Mouse (Mus musculus) stomach, embryonic 16.5 days (tissue): ENCODE results near the gene Stmn1. TPM values are rescaled to one million over a fixed set of nuclear protein-coding genes. Genes with fewer than 3 reads are reported as not detected.

Source experiments
- ATAC-seq: fragments of 200-750 bp; cut with Nextera tagmentation; 2 replicates; pipeline ENCODE4 v1.8.0; 2017; ENCODE audit warnings: moderate number of reproducible peaks, moderate TSS enrichment; ENCODE audit not compliant: insufficient read depth, low FRiP score
- H3K27ac ChIP-seq: fragments of 300-500 bp; sonication (generic); 2 replicates; pipeline ENCODE4 v1.5.1; 2014; ENCODE audit warnings: low read length
- H3K27me3 ChIP-seq: fragments of 300-500 bp; sonication (generic); 2 replicates; pipeline ENCODE4 v1.6.1; 2014; ENCODE audit warnings: low read length, control low read depth, mixed read lengths; ENCODE audit not compliant: control insufficient read depth, insufficient read depth
- H3K36me3 ChIP-seq: fragments of 300-500 bp; sonication (generic); 2 replicates; pipeline ENCODE4 v1.6.1; 2014; ENCODE audit warnings: low read length; ENCODE audit not compliant: control insufficient read depth, insufficient read depth
- H3K4me1 ChIP-seq: fragments of 300-500 bp; sonication (generic); 2 replicates; pipeline ENCODE4 v1.6.1; 2014; ENCODE audit warnings: low read length, control low read depth, mixed read lengths; ENCODE audit not compliant: control insufficient read depth, insufficient read depth
- H3K4me2 ChIP-seq: fragments of 300-500 bp; sonication (generic); 2 replicates; pipeline ENCODE4 v1.6.1; 2014; ENCODE audit warnings: low read depth, low read length, mixed read lengths
- H3K4me3 ChIP-seq: fragments of 300-500 bp; sonication (generic); replicated peaks from 2 replicates; pipeline ENCODE4 v1.5.1; 2014; ENCODE audit warnings: mild to moderate bottlenecking, low read length
- H3K9ac ChIP-seq: fragments of 300-500 bp; sonication (generic); 2 replicates; pipeline ENCODE4 v1.6.1; 2014; ENCODE audit warnings: low read length
- H3K9me3 ChIP-seq: fragments of 300-500 bp; sonication (generic); replicated peaks from 2 replicates; pipeline ENCODE4 v1.6.1; 2016; ENCODE audit warnings: low read length, control low read depth; ENCODE audit not compliant: control insufficient read depth
- WGBS: fragments of 180-500 bp; shearing (Covaris S2); extraction: QIAGEN DNeasy Blood & Tissue Kit; methylation state at CpG from one replicate; pipeline ENCODE4 v1.1.7; 2014; 5-methylcytosine and 5-hydroxymethylcytosine counted together
- polyA plus RNA-seq: library from polyadenylated mRNA; unstranded; fragments of >200 nt; fragmentation: Nextera tagmentation; extraction: Ambion mirVana; gene quantifications from 2 replicates; pipeline ENCODE4 v1.2.1, GENCODE M21; 2015

Gene Stmn1
- polyA plus RNA-seq, 1 experiment from 2014 or later, result 1,153 TPM

- H3K36me3 ChIP-seq, result peaks cover 12% of the 10 kb centered on the region
- peak overlapping the region; percentile 94 for H3K4me3 ChIP-seq
- peaks cover 5% of the 10 kb centered on the region for H3K4me1 ChIP-seq
- no peaks in the 10 kb centered on the region for H3K9me3 ChIP-seq
- peak overlapping the region; percentile 98 for H3K4me2 ChIP-seq
- H3K9ac ChIP-seq, result peak overlapping the region; percentile 79
- peak; percentile 3 for ATAC-seq
- H3K27me3 ChIP-seq, result no peaks in the 10 kb centered on the region
- peak overlapping the region; percentile 54; the same call in 1 of the 2 replicates for H3K27ac ChIP-seq
- WGBS, result under 1% methylated on average over 31 of the region's 31 CpGs
Measured at GRCm38 (mm10) chr4:134467435-134468214, 495 bp upstream of the Stmn1 start.

GRCm38 (mm10) chr4:134468578-134469266 is 602 bp downstream of the Stmn1 start:
- WGBS, result under 1% methylated on average over 67 of the region's 68 CpGs
- no peaks in the 10 kb centered on the region for H3K27me3 ChIP-seq
- peaks cover 5% of the 10 kb centered on the region for H3K4me1 ChIP-seq
- no peaks in the 10 kb centered on the region for H3K9me3 ChIP-seq
- H3K36me3 ChIP-seq, result peaks cover 13% of the 10 kb centered on the region
- peak; percentile 90 for ATAC-seq
- peak overlapping the region; percentile 93 for H3K27ac ChIP-seq
- peak overlapping the region; percentile 92 for H3K9ac ChIP-seq
- peak overlapping the region; percentile 94 for H3K4me3 ChIP-seq
- H3K4me2 ChIP-seq, result peak overlapping the region; percentile 98

DNA sequence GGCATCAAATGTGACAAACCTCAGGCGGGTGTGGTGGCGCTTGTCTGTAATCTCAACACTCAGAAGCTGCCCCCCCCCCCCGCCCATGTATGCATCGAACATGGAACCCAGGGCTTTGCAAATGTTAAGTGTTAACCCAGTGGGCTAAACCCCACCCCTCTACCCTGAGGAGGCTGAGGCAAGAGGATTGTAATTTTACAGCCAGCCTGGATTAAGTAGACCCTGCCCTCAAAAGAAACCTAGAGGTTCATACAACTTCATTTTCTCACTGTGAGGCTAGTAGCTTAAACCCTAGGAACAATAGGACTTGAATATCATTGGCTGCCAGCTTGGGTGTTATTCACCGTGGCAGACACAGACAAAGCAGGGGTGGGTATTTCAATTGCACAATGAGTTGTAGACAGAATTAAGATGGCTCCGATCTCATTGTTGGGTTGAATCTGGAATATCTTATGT is 1.2 kb downstream of the Stmn1 start:
- H3K4me1 ChIP-seq, result peaks cover 5% of the 10 kb centered on the region
- no peaks in the 10 kb centered on the region for H3K9me3 ChIP-seq
- ATAC-seq, result no peak; the same call in 1 of the 2 replicates
- WGBS, result 10% methylated on average over 6 of the region's 6 CpGs
- H3K4me3 ChIP-seq, result peak overlapping the region; percentile 94
- peak overlapping the region; percentile 98 for H3K4me2 ChIP-seq
- H3K36me3 ChIP-seq, result peaks cover 15% of the 10 kb centered on the region
- peak overlapping the region; percentile 93; the same call in 1 of the 2 replicates for H3K27ac ChIP-seq
- H3K9ac ChIP-seq, result peak overlapping the region; percentile 92
- H3K27me3 ChIP-seq, result no peaks in the 10 kb centered on the region

- H3K27me3 ChIP-seq, result no peaks in the 10 kb centered on the region
- peak overlapping the region; percentile 98 for H3K4me2 ChIP-seq
- peak overlapping the region; percentile 48 for H3K9ac ChIP-seq
- peaks cover 15% of the 10 kb centered on the region for H3K36me3 ChIP-seq
- no peak overlapping the region for H3K27ac ChIP-seq
- no peak for ATAC-seq
- H3K4me1 ChIP-seq, result peaks cover 5% of the 10 kb centered on the region
- H3K4me3 ChIP-seq, result peak overlapping the region; percentile 94
- no peaks in the 10 kb centered on the region for H3K9me3 ChIP-seq
- WGBS, result 54% methylated on average over 3 of the region's 3 CpGs
Measured at GRCm38 (mm10) chr4:134469985-134470384, 1.9 kb downstream of the Stmn1 start.

DNA sequence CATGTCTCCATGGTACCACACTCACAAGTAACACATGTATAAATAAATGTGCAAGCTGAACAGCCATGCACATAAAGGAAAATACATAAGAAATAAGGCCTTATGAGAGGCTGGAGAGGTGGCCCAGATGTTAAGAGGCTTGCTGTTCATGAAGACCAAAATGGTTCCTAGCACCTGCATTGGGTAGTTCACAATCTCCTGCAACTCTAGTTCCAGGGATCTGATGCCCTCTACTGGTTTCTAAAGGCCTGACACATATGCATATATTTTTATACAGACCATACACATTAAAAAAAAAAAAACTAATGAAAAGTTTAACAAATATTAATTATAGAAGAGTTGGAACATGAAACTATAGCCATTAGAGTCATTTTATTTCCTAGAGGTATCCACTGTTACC is 3.3 kb downstream of the Stmn1 start:
- Histone ChIP-seq H3K4me3 (no peak overlapping the region), H3K27ac (no peak overlapping the region), H3K4me2 (no peak overlapping the region), H3K36me3 (peaks cover 15% of the 10 kb centered on the region), H3K9me3 (no peaks in the 10 kb centered on the region), H3K27me3 (no peaks in the 10 kb centered on the region), H3K4me1 (peaks cover 5% of the 10 kb centered on the region), H3K9ac (no peak overlapping the region)
- ATAC-seq, result no peak

- Histone ChIP-seq H3K27me3 (no peaks in the 10 kb centered on the region), H3K27ac (no peak overlapping the region), H3K4me1 (peaks cover 5% of the 10 kb centered on the region), H3K4me3 (no peak overlapping the region), H3K9me3 (no peaks in the 10 kb centered on the region), H3K36me3 (peaks cover 15% of the 10 kb centered on the region), H3K9ac (no peak overlapping the region), H3K4me2 (no peak overlapping the region)
- WGBS, result 73% methylated on average over 4 of the region's 4 CpGs
- no peak for ATAC-seq
Measured at GRCm38 (mm10) chr4:134473764-134474163, 5.6 kb downstream of the Stmn1 start.

- Histone ChIP-seq H3K9ac (no peak overlapping the region), H3K27me3 (no peaks in the 10 kb centered on the region), H3K4me2 (no peak overlapping the region), H3K9me3 (no peaks in the 10 kb centered on the region), H3K27ac (no peak overlapping the region), H3K4me1 (peaks cover 5% of the 10 kb centered on the region), H3K36me3 (peaks cover 15% of the 10 kb centered on the region), H3K4me3 (no peak overlapping the region)
- ATAC-seq, result no peak
- WGBS, result 76% methylated on average over 8 of the region's 8 CpGs
Measured at GRCm38 (mm10) chr4:134474240-134474639, 6.1 kb downstream of the Stmn1 start.

DNA sequence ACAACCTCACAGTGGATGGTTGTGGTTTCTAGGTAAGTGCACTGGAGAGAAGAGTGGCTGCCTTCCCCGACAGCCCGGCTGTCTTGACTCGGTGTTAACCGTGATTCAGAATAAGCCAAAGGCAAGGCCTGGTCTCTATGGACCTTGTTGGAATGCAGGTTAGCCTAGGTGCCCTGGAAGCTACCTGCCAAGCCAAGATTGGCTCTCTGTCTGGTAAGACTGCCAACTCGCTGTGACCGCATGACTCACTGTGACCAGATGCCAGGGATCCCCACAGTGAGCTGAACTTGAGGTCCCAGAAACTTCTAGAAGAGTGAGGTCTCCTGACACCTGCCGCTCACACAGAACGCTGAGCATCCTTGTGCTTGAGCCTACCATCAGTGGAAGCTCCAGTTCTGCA is 8.8 kb downstream of the Stmn1 start:
- no peaks in the 10 kb centered on the region for H3K4me1 ChIP-seq
- H3K36me3 ChIP-seq, result peaks cover 6% of the 10 kb centered on the region
- 86% methylated on average over 8 of the region's 8 CpGs for WGBS
- H3K4me3 ChIP-seq, result no peak overlapping the region
- H3K27me3 ChIP-seq, result no peaks in the 10 kb centered on the region
- H3K9me3 ChIP-seq, result no peaks in the 10 kb centered on the region
- no peak overlapping the region for H3K4me2 ChIP-seq
- H3K27ac ChIP-seq, result no peak overlapping the region
- H3K9ac ChIP-seq, result no peak overlapping the region
- ATAC-seq, result no peak

- Histone ChIP-seq H3K9me3 (no peaks in the 10 kb centered on the region), H3K4me3 (no peak overlapping the region), H3K27me3 (no peaks in the 10 kb centered on the region), H3K36me3 (peaks cover 3% of the 10 kb centered on the region; the same call in 1 of the 2 replicates), H3K9ac (0 out of 2 replicates have a peak overlapping the region, but pooled peaks have one; percentile 49), H3K27ac (no peak overlapping the region), H3K4me2 (no peak overlapping the region), H3K4me1 (no peaks in the 10 kb centered on the region)
- WGBS, result 8% methylated on average over 9 of the region's 9 CpGs
- ATAC-seq, result peak; percentile 74; the same call in 1 of the 2 replicates
Measured at GRCm38 (mm10) chr4:134478031-134478430, 9.9 kb downstream of the Stmn1 start.
